Mouse (Mus musculus): ENCODE measurements around the gene Cers5. TPM values are rescaled to one million over a fixed set of nuclear protein-coding genes. Genes with fewer than 3 reads are reported as not detected.
"Not testable (repeated sequence)": the region's sequence is repeated elsewhere in the genome, so short reads cannot be mapped to it uniquely, and the experiment has no call there.

Cers5 gene
- 10 to 100 TPM; 34.4 to 35.2 TPM for total RNA-seq (2021)
- long read RNA-seq, experiment 1, transcript Cers5-202 (11 exons, 2,775 nt), result major isoform, 28 of 86 reads
- long read RNA-seq, experiment 1, transcript Cers5-201 (10 exons, 2,096 nt), result minor isoform, 5 of 86 reads
- long read RNA-seq, experiment 1, partial matches to known transcripts, result 4 of 86 reads
- long read RNA-seq, experiment 1, other reads (novel, unspliced or antisense), result 49 of 86 reads
- long read RNA-seq, experiment 2, transcript Cers5-202 (11 exons, 2,775 nt), result major isoform, 22 of 59 reads
- long read RNA-seq, experiment 2, partial matches to known transcripts, result 4 of 59 reads
- long read RNA-seq, experiment 2, other reads (novel, unspliced or antisense), result 30 of 59 reads

DNA sequence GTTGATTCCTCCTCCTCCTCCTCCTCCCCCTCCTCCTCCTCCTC lies at the start of gene Cers5:
Gene Cers5 (minus strand): TSS at position 5 of the 44 bp plus-strand sequence.
- DNase-seq (ENCODE audit: low spot score in 2 of 2), result not testable (repeated sequence)

DNA sequence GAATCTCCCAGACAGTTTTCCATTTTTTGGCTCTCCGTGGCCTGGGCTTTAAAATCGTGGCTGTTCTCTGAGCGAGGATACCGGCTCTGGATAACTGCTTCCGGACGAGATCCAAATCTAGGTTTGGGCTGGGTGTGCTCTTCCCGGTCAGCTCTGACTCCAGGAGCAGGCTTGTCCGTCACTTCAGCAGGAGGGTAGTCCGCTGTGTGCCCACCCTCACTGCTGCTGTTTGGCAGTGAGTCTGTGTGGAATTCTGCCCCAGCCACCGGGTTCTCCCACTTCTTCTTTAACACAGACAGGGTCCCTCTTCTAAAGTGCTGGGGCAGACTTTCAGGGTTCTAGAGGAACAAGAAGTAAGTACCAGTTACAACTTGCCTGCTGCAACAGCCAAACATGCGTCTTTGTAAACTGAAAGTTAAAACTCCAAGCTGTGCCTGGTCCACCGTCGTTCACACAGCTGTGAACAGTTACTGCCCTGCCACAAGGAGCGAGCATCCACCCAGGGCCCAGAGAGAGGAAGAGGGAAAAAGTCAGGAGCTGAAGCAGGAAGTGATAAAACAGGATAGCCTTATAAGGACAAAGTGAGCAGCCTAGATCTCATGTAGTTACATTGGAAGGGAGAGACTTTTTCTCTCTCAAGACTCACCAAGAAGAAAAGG lies 47.1 kb upstream of the Cers5 start:
- no peak for DNase-seq (ENCODE audit: low spot score in 2 of 2)

DNA sequence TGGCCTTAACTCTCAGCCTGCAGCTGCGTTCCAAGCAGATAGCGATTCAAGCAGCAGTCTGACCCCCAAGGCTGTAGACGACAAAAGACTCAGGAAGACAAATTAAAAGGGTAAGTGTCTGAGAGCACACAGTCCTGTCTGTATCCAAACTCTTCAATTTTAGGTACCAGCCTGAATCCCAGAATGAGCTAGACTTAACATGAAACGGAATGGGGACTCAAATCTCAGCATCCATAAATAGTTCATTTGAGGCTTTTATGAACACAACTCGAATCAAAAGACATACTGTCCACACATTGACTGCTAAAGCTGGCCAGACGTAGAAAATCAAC lies 46.4 kb upstream of the Cers5 start:
- DNase-seq (ENCODE audit: low spot score in 2 of 2), result no peak

DNA sequence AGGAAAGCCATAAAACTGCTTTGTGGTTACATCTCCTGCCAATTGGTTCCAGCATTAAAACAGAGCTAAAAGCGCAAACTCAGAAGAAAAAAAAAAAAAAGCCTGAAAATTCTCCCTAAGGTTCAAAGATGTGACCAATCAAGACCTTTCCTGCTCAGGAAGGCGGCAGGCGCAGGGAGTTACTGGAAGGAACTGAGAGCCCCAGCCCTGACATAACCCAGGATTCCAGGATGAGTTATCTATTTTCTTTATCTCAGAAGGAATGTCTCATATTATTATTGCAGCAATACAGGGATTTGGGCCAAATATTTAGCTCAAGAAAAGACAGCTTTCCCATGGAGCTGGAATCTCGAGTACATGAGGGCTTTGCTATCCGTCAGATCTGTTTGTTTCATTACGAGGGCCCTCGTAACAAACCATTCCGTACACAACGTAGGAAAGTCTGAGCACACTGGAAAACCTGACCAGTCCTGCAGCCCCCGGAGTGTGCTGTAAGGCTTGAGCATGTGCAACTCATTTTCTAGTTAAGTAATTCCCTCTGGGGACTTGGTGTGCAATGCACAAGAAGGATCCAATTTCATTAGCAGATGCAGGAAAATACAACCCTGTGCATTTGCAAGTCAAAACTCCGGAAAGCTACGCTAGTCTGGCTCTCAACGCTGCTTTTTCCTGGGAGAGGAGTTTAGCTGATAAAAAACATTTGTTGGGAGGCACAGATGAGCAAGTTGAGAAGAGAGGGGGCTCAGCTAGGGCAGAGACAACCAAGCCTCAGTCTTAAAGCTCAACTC lies 45.8 kb upstream of the Cers5 start:
- DNase-seq (ENCODE audit: low spot score in 2 of 2), result no peak

DNA sequence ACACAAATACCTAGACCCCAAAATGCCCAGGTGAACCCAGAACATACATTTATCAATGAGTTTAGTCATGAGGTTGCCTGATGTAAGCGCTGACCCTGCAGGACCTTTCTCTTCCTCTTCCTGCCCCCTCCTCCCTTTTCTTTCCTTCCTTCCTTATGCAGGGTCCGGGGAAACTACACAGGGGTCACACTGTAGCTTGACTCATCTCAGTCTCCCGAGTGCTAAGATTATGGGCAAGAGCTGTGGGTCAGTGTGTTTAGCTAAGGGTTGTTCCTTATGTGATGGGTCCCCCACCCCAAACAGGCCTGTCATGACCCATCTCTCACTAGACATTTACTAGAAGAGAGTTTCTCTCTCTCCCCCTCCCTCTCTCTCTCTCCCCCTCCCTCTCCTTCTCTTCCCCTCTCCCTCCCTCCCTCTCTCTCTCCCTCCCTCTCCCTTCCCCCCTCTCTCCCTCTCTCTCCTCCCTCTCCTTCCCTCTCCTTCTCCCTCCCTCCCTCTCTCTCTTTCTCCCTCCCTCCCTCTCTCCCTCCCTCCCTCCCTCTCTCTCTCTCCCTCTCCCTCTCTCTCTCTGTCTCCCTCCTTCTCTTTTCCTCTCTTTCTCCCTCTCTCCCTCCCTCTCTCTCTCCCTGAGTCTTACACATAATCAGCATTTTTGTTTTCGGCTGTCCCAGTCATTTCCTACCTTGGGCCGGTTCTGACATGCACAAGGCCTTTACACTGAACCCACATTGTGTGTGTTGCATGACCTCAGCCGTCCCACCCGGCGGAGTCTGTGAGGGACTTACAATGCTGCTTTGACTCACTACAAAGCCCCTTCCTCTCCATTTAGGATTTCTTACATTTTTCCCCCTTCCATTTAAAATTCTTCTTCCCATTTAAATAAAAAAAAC lies 44.9 kb upstream of the Cers5 start:
- DNase-seq (ENCODE audit: low spot score in 2 of 2), result no peak

DNA sequence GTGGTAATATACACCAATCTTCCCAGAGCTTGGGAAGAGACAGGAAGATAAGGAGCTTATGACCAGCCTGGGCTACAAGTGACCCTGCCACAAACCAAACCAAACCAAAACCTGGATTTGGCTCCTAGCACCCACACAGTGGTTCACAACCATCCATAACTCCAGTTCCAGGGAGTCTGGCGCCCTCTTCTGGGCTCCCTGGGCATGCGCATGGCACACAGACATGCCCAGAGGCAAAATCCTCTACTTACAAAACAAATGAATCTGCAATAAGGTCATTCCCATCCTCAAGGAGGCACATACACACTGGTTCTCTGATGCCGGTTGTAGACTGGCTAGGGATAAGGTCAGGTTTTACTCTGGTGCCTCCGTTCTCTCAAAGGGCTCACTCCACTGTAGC lies 43.3 kb upstream of the Cers5 start:
- no peak for DNase-seq (ENCODE audit: low spot score in 2 of 2)

DNA sequence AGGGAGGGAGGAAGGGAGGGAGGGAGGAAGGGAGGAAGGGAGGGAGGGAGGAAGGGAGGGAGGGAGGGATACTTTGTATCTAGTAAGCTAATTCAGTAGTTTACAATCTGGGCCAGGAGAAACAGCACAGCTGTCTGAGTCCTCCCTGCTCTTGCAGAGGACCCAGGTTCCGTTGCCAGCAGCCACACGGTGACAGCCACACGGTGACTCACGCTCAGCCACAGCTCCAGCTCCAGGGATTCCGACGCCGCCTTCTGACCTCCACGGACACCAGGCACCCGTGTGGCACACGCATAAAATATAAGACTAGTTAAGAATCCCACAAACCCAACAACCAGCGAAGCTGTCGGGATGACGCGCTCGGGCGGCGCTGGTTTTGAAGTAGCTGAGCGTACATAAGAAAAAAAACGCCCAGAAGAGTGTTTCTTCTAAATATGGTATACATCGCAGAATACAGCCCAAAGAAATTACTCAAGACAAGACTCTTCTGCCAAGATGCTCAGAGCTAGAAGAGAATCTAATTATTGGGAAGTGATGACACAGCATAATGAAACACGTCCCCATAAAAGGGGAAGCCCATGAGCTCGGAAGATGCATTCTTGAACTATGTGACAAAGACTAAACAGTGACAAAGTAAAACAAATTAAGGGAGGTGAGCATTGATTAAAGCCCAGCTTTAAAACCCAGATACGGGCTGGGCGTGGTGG lies 42.0 kb upstream of the Cers5 start:
- DNase-seq (ENCODE audit: low spot score in 2 of 2), result no peak

DNA sequence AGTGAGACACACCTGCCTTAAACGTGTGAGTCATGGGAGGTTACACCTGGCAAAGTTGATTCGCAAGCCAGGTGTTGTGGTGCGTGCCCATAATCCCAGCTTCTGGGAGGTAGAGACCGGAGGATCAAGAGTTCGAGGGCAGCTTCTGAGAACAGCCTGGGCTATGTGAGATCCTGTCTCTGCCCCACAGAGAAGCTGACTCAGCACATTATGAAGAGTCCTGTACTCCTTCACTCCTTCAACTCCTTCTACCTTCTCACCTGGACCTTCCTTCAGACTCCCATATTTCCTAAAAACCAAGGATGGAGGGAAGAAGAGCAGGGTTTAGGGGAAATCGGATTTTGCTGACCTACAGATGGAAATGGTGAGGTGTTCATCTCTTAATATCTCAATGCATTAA lies 41.0 kb upstream of the Cers5 start:
- no peak for DNase-seq (ENCODE audit: low spot score in 2 of 2)

DNA sequence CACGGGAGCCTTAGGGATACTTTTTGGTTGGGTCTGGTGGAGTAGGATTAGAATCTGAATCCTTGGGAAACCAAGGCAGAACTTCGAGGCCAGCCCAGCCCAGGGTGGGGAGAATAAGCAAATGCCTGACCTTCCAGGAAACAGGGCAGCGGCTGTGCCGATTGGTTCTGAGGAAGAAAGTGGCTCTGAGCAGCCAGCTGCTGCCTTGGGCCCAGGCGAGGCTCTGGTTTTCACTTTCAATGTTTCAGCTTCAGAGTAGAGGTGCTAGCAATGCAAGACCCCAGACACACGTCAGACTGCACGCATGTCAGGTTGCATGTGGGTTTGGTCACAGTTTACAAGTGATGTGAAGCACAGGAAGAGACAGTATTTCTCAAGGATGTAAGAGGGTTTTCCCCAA lies 39.4 kb upstream of the Cers5 start:
- no peak for DNase-seq (ENCODE audit: low spot score in 2 of 2)

DNA sequence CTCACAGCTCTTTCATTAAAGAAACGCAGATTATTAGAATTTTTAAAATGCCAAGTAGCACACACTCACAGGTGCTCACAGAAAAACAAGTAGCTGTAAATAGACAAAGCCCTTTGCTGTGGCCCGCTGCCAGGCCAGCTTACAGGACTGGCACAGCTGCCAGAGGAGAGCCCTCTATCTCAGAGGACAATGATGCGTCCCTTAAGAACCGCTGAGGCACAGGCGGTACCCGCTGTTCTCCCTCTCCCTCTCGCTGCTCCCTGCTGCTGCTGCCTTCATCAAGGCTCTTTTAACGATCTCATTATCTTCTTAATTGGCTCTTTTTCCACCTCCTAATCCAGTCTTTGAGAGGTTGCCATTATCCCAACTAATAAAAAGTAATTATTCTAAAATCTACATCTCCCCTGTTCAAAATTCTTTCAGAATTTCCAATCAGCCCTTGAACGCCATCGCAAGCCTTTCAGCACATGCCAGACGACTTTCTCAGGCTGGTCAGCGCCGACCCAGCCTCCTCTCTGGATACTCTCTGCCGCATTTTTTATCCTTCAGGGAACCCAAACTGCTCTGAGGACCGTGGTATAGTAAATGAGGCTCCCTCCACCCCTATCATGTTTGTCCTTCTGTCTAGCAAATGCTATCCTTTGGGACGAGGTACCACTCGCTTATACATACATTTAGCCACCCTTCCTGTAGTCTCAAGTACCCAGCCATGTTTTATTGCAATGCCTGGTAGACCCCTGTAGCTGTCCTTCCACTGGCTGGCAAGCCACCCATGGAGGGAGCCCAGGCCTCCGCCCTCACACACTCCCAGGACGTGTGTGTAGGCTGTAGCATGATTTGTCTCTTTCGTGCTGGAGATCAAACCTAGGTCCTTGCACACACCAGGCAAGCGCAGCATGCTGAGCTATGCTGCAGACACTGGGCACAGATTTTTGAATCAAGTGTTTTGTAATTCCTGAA lies 35.4 kb upstream of the Cers5 start:
- no peak for DNase-seq (ENCODE audit: low spot score in 2 of 2)

DNA sequence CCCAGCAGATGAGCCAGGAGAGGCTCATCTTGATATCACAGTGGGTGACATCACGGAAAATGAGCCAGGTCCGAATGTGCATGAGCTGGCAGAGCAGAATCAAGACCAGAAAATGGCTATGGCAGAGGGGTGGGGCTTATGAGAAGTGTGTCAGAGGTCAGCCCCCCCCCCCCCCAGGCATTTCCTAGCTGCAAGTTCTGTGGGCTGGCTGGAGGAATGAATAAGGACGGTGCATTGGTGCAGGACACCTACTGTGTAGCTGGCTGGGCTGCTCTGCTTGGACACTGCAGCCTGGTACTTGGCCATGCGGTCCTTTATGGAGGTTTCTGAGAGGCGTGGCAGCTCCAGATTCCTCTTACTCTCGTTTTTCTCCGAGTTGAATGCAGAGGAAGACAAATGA lies 33.5 kb upstream of the Cers5 start:
- no peak for DNase-seq (ENCODE audit: low spot score in 2 of 2)

DNA sequence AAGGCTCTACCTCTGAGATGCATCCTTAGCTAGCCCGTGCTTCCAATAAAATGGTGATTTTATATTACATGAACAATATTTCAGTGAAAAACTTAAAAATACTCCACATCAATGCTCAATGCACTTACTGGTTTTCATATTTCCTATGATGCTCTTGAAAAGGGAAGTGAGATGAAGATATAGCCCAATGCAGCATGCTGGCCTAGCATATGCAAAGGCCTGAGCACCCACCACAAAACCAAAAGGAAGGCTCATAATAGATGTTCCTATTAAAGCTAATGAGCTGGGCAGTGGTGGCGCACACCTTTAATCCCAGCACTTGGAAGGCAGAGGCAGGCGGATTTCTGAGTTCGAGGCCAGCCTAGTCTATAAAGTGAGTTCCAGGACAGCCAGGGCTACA lies 33.0 kb upstream of the Cers5 start:
- no peak for DNase-seq (ENCODE audit: low spot score in 2 of 2)

DNA sequence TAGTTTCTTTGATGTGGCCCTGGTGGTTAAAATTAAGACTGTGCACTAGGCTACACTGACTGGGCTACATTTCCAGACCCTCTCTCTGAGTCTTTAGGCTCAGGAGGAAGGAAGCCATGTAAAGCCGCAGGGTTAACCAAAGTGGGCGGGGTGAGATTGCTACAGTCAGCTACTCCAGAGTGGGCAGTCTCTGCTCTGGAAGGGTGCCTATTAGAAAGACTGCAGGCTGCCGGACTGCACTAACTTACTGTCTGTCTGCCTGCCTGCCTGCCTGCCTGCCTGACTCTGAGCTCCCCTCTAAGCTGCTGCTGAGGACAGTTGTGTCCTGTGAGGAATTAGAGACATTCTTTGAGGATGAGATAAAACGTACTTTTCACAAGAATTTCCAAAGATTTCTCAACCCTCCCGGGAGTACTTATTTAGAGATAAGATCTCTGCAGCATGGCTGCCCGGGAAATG lies 30.5 kb upstream of the Cers5 start:
- no peak for DNase-seq (ENCODE audit: low spot score in 2 of 2)

DNA sequence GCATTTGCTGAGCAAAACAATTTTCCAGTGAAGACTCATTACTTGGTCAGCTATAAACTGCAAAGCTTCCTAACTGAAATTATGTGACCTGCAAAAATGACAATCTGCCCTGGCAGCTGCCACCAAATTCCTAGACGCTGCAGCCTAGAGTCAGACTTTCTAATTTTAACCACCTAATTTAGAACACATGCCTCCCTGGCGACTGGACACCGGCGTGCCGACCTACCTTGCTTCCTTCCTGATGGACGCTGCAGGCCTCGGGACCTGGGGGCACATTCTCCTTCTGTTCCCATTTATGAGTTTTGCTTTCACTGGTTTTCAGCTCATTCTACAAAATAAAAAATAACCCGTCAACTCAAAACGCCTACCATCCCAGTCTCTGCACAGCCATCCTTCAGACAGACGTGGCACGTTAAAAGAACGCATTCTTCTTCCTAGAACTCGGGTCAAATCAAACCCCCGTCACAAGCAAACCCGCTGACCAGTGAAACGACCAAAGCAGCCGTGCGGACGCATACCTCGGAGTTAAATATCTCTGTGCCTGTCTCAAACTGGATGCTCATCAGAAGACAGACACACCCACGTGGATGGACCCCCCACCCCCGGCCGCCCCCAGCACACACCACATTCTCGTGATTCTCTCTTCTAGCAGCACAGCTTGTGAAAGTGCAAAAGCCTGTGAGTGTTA lies 29.3 kb upstream of the Cers5 start:
- no peak for DNase-seq (ENCODE audit: low spot score in 2 of 2)

DNA sequence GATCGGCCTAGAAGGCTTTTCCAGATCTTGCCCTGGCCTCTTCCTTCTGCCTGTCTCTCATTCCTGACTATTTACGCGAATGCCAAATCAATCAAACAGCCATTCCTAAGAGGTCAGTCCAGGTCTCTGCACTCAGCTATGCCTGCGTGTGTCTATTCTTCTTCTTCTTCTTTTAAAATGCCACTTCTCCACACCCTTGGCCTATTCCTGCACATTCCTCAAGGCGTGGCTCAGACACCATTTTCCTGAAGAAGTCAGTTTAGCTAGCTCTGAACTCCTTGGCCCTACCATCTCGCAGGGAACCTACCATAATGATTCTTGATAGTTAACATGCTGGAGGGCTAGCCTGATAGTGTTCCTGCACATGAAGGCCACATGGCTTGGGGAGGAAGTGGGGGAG lies 27.0 kb upstream of the Cers5 start:
- no peak for DNase-seq (ENCODE audit: low spot score in 2 of 2)

DNA sequence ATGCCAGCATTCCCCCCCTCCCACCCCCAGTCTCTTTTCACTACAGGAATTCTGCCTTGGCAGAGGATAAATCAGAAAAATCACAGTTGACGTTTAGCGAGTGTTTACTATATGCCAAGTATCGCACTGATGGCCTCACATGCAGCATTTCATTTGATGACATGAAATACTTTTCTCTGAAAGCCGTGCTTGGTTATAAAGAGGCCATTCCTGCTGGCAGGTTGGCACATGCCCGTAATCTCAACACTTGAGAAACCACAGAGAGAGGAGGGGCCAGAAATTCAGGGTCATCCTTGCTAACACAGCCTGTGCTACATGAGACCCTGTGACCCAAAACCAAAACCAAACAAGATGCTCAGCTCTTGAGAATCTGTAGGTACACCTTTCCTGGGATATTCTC lies 25.2 kb upstream of the Cers5 start:
- DNase-seq (ENCODE audit: low spot score in 2 of 2), result no peak

DNA sequence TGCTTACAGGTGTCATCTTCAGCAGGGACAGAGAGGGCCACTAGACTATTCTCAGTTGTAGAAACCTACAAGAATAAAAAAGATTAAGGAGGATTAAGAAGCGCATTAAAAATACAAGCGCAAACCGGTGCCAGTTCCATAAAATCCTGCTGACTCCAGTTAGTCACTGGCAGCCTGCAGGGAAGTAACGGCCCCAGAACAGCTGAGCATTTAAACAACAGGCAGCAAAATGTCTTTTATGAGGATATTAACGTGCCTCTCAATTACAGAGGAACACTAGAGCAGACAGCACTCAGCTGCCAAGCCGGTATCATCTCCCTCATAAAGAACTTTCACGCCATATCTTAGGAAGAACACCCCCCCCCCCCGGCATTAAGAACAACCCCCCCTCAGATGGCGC lies 24.1 kb upstream of the Cers5 start:
- DNase-seq (ENCODE audit: low spot score in 2 of 2), result no peak

DNA sequence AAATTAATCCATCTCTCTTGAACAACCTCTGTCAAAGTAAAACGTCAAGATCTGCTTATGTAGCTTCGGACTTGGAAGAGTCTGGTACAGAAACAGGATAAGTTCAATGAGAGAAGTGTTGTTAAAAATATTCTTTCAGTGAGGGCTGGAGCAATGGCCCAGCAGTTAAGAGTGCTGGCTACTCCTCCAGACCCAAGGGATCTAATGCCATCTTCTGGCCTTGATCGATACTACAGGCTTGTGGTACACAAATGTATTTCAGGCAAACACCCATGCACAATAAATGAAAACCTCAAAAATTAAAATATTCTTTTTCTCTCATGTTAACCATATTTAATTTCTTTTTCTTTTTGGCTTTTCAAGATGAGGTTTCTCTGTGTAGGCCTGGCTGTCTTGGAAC lies 23.4 kb upstream of the Cers5 start:
- DNase-seq (ENCODE audit: low spot score in 2 of 2), result no peak

DNA sequence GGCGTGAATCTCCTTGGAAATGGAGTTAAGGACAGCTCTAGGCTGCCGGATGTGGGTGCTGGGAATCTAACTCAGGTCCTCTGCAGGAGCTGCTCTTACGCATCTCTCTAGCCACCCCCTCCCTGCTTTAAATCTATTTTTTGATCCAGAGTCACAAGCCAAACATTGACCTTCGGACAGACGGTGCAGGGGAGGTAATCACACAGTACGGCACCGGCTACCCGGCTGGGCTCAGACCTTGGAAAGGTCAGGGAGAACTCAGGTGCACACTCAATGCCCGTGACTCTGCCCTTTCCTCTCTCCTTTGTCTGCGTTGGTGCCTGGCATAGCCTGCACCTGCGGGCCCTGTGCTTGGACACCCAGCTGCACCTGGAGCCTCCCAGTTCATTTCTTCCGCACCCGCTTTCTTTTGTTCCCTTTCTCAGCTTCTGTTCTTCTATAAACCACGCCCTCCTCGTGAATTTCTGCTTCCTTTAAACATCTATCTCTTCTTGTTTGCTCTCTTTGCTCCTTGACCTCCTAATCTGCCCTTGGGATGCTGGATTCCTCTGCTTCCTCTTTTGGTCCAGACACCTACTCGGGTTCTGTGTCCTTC lies 19.6 kb upstream of the Cers5 start:
- no peak for DNase-seq (ENCODE audit: low spot score in 2 of 2)
